Mouse (Mus musculus): ENCODE results near the gene Dnah6. TPM values are rescaled to one million over a fixed set of nuclear protein-coding genes. Genes with fewer than 3 reads are reported as not detected.
A peak's percentile ranks its signal among the peaks of the same experiment; 100 is the strongest.

The Dnah6 gene
- polyA plus RNA-seq, 1 experiment from 2014 or later, result 0.07 TPM

DNA sequence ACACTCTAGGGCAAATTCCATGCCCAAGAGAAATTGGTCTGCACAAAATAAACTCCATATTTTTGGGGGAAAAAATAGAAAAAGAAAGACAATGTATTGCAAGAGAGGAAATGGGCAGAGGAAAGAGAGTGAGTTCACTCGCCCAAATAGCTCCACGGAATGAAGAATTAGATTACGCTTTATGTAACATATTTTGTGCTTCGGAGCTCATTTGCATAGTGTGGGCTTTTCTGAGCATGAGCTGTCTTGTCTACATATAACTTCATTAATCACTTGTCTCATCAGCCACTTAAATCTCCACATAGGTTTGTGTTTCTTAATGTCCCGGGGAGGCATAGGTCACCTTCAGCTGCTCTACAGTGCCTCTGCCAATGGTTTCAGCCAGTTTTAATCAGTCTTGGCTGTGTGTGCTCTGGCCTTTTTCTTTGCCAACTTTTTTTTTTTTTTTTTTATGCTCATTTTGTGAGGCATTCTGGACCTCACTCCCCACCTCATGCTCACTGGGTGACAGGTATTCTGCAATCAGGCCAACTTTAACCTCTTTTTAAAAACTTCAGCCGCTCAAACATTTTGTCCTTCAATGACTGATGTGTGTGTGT is 12.9 kb upstream of the Dnah6 start:
- ATAC-seq (replicated peaks; ENCODE audit: low FRiP score, low TSS enrichment, low read depth), result no peak
- 88% methylated on average over 6 of the region's 6 CpGs for WGBS

DNA sequence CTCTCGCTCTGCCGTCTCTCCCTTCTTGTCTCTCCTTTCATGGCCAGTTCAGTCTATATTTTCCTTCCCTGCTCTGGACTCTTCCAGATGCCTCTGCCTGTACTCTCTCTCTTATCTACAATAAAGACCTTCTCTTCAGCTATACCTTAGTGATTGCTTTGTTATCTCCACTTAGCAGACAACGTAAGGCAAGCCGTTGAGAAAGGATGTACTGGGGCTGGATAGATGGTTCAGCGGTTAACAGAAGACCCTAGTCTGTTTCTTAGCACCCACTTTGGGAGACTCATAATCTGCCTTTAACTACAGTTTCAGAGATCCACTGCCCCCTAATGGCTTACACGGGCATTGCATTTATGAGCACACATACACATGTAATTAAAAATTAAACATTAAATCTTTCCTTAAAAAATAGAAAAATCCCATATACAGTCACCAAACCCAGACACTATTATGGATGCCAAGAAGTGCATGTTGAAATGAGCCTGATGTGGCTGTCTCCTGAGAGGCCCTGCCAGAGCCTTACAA is 11.8 kb upstream of the Dnah6 start:
- no peaks in the 10 kb centered on the region for H3K27me3 ChIP-seq (replicated peaks; ENCODE audit: control insufficient read depth, insufficient read depth, low read length)
- no peaks in the 10 kb centered on the region for H3K9me3 ChIP-seq (ENCODE audit: control insufficient read depth, low read length)
- H3K27ac ChIP-seq (ENCODE audit: low read depth), result no peak overlapping the region
- ATAC-seq (replicated peaks; ENCODE audit: low FRiP score, low TSS enrichment, low read depth) (no peak), DNase-seq (ENCODE audit: low spot score) (no peak)
- no peak overlapping the region for H3K4me3 ChIP-seq (ENCODE audit: low read depth, low read length)
- H3K4me1 ChIP-seq (replicated peaks; ENCODE audit: control insufficient read depth, insufficient read depth, low read length), result no peaks in the 10 kb centered on the region
- H3K36me3 ChIP-seq (ENCODE audit: control insufficient read depth, insufficient read depth, low read length), result no peaks in the 10 kb centered on the region
- no peak overlapping the region for H3K9ac ChIP-seq (ENCODE audit: low read length)
- WGBS, result 94% methylated on average over 6 of the region's 6 CpGs
- no peak overlapping the region for H3K4me2 ChIP-seq (ENCODE audit: low read length)

More for the DNA sequence above, 12.9 kb upstream of the Dnah6 start:
- no peaks in the 10 kb centered on the region for H3K36me3 ChIP-seq (ENCODE audit: control insufficient read depth, insufficient read depth, low read length)
- no peak overlapping the region for H3K27ac ChIP-seq (ENCODE audit: low read depth)
- H3K9me3 ChIP-seq (ENCODE audit: control insufficient read depth, low read length), result no peaks in the 10 kb centered on the region
- no peaks in the 10 kb centered on the region for H3K4me1 ChIP-seq (replicated peaks; ENCODE audit: control insufficient read depth, insufficient read depth, low read length)
- no peak overlapping the region for H3K9ac ChIP-seq (ENCODE audit: low read length)
- DNase-seq (ENCODE audit: low spot score), result no peak
- H3K4me2 ChIP-seq (ENCODE audit: low read length), result no peak overlapping the region
- no peak overlapping the region for H3K4me3 ChIP-seq (ENCODE audit: low read depth, low read length)
- H3K27me3 ChIP-seq (replicated peaks; ENCODE audit: control insufficient read depth, insufficient read depth, low read length), result no peaks in the 10 kb centered on the region

DNA sequence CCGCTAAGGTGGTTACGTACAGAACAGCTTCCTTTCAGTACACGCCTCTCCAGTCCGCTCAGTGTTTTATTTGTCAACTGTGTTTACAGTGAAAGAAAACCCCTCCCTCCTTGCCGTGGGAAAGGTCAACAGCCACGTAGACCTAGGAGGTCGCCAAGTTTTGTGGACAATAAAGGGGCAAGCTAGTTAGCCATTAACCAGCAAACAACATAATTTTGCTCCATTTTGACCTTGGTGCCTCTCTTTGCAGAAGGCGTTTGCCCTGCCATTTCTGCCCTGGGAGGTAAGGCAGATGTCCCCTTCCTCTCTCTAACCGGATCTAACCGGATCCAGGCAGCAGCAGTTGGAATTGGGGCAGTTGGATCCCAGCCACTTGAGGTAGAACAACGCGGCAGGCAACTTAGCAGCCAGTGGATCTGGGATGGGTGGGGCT is 10.7 kb upstream of the Dnah6 start:
- H3K9ac ChIP-seq (ENCODE audit: low read length), result no peak overlapping the region
- no peak overlapping the region for H3K4me3 ChIP-seq (ENCODE audit: low read depth, low read length)
- H3K27me3 ChIP-seq (replicated peaks; ENCODE audit: control insufficient read depth, insufficient read depth, low read length), result no peaks in the 10 kb centered on the region
- no peaks in the 10 kb centered on the region for H3K36me3 ChIP-seq (ENCODE audit: control insufficient read depth, insufficient read depth, low read length)
- WGBS, result 68% methylated on average over 12 of the region's 12 CpGs
- no peak for DNase-seq (ENCODE audit: low spot score)
- H3K4me1 ChIP-seq (replicated peaks; ENCODE audit: control insufficient read depth, insufficient read depth, low read length), result no peaks in the 10 kb centered on the region
- H3K9me3 ChIP-seq (ENCODE audit: control insufficient read depth, low read length), result no peaks in the 10 kb centered on the region
- no peak overlapping the region for H3K27ac ChIP-seq (ENCODE audit: low read depth)
- H3K4me2 ChIP-seq (ENCODE audit: low read length), result no peak overlapping the region
- peak; percentile 52 for ATAC-seq (replicated peaks; ENCODE audit: low FRiP score, low TSS enrichment, low read depth)

DNA sequence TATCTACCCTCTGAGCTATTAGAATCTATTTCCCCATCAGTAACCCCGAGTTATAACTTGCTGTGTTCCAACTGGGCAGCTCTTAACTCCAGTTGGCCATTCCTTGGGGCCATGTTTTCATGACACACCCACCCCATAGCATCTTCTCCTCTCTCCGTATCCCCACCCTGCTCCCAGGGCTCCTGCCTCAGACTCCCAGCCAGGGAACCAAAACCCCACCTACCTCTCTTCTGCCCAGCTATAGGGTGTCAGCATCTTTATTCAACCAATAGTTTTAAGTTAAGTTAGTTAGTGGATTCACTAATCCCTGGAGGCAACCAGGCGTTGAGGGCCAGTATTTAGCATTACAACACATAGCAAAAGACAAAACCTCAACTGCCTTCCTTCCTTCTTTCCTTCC is 7.4 kb upstream of the Dnah6 start:
- no peak overlapping the region for H3K9ac ChIP-seq (ENCODE audit: low read length)
- H3K4me3 ChIP-seq (ENCODE audit: low read depth, low read length), result no peak overlapping the region
- no peak for ATAC-seq (replicated peaks; ENCODE audit: low FRiP score, low TSS enrichment, low read depth)
- DNase-seq (ENCODE audit: low spot score), result no peak
- 71% methylated on average over 3 of the region's 3 CpGs for WGBS
- no peak overlapping the region for H3K4me2 ChIP-seq (ENCODE audit: low read length)
- no peak overlapping the region for H3K27ac ChIP-seq (ENCODE audit: low read depth)
- H3K27me3 ChIP-seq (replicated peaks; ENCODE audit: control insufficient read depth, insufficient read depth, low read length), result no peaks in the 10 kb centered on the region
- H3K36me3 ChIP-seq (ENCODE audit: control insufficient read depth, insufficient read depth, low read length), result no peaks in the 10 kb centered on the region
- no peaks in the 10 kb centered on the region for H3K9me3 ChIP-seq (ENCODE audit: control insufficient read depth, low read length)
- H3K4me1 ChIP-seq (replicated peaks; ENCODE audit: control insufficient read depth, insufficient read depth, low read length), result no peaks in the 10 kb centered on the region

DNA sequence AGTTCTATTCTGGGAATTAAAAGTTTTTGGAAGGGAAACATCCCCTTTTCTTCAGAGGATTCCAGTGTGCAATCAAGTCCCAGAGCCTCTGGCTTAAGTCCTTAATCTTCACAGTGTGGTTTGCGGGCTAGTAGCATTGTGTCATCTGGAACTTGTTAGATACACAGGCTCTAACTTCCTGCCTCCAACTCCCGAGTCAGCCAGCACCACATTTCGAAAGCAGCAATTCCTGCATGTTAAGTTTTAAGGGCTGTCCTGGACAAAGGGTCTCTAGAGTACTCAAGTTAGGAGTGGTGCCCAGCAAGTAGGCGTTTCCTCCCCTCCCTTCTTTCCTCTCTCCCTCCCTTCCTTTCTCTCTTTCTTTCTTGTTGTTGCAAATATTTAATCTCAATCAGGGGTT is 7.0 kb upstream of the Dnah6 start:
- ATAC-seq (replicated peaks; ENCODE audit: low FRiP score, low TSS enrichment, low read depth) (no peak), DNase-seq (ENCODE audit: low spot score) (no peak)
- no peak overlapping the region for H3K4me3 ChIP-seq (ENCODE audit: low read depth, low read length)
- no peak overlapping the region for H3K9ac ChIP-seq (ENCODE audit: low read length)
- H3K4me1 ChIP-seq (replicated peaks; ENCODE audit: control insufficient read depth, insufficient read depth, low read length), result no peaks in the 10 kb centered on the region
- no peaks in the 10 kb centered on the region for H3K9me3 ChIP-seq (ENCODE audit: control insufficient read depth, low read length)
- no peaks in the 10 kb centered on the region for H3K27me3 ChIP-seq (replicated peaks; ENCODE audit: control insufficient read depth, insufficient read depth, low read length)
- no peak overlapping the region for H3K27ac ChIP-seq (ENCODE audit: low read depth)
- H3K36me3 ChIP-seq (ENCODE audit: control insufficient read depth, insufficient read depth, low read length), result no peaks in the 10 kb centered on the region
- WGBS, result 46% methylated on average over 4 of the region's 4 CpGs
- H3K4me2 ChIP-seq (ENCODE audit: low read length), result no peak overlapping the region

DNA sequence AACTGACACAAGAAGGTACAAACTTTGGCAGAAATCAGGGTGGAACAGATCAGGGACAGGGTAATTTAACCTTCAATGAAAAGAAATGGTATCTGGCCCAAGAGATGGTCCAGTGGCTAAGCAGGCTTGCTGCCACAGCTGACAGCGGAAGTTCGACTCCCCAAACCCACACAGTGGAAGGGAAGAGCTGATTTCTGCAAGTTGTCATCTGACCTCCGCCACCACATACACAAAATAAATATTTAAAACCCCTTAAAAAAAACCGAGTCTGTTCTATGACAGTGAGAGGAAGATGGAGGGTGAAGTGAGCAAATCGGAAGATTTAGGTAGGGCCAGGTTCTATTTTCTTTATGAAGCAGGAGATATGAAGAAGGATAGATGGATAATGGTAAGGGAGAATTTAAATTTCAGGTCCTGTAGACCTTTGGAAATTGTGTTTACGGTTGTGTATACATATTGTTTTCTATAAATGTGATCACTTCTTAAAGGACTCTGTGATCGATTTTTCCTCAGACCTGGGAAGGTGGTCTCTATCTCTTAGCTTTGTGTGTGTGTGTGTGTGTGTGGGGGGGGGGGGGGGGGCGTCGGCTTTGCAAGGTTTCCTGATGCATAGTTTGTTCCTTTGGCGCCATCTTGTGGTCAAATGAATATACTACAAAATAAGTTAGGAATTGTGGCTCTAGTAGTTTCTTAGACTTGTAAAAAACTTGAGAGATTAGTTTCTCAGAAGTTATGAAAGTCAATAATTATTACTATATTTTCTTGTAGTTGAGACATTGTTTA is 6.1 kb upstream of the Dnah6 start:
- no peaks in the 10 kb centered on the region; the same call in 1 of the 2 replicates for H3K4me1 ChIP-seq (replicated peaks; ENCODE audit: control insufficient read depth, insufficient read depth, low read length)
- H3K9me3 ChIP-seq (ENCODE audit: control insufficient read depth, low read length), result no peaks in the 10 kb centered on the region
- no peaks in the 10 kb centered on the region for H3K36me3 ChIP-seq (ENCODE audit: control insufficient read depth, insufficient read depth, low read length)
- WGBS, result 32% methylated on average over 10 of the region's 10 CpGs
- DNase-seq (ENCODE audit: low spot score), result no peak
- no peak overlapping the region for H3K9ac ChIP-seq (ENCODE audit: low read length)
- H3K27me3 ChIP-seq (replicated peaks; ENCODE audit: control insufficient read depth, insufficient read depth, low read length), result no peaks in the 10 kb centered on the region
- no peak overlapping the region for H3K4me2 ChIP-seq (ENCODE audit: low read length)
- no peak overlapping the region for H3K4me3 ChIP-seq (ENCODE audit: low read depth, low read length)
- H3K27ac ChIP-seq (ENCODE audit: low read depth), result no peak overlapping the region
- no peak for ATAC-seq (replicated peaks; ENCODE audit: low FRiP score, low TSS enrichment, low read depth)

DNA sequence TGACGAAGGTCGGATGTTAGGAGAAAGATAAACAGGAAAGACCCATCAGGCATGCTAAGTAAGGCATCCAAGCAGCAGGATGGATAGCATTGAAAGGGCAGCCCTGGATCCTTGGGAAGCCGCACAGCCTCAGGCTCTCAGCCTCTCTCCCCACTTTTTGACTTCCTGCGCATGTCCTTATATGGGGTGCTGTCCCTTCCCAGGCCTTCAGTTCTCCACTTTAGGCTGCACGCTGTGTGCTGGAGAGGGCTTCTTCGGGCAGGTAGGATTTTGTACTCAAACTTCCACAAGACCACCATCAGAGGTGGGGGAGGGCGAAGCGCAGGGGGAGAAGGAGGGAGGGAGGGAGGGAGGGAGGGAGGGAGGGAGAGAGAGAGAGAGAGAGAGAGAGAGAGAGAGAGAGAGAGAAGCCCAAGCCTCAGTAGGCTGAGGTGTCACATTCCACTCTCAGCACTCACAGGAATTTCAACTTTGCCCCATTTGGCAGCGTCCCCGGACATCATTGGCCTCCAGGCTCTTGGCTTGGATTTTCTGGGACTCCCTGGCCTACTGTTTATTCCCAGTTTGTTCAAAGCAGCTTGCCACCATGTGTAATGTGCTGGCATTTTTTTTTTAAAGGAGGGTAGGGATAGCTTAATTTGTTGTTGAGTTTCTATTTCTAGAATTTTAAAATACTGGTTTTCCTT is 1.5 kb upstream of the Dnah6 start:
- peak overlapping the region; percentile 62; the same call in 1 of the 2 replicates for H3K27ac ChIP-seq (ENCODE audit: low read depth)
- H3K4me1 ChIP-seq (replicated peaks; ENCODE audit: control insufficient read depth, insufficient read depth, low read length), result peaks cover 2% of the 10 kb centered on the region; the same call in 1 of the 2 replicates
- no peak overlapping the region for H3K4me3 ChIP-seq (ENCODE audit: low read depth, low read length)
- no peaks in the 10 kb centered on the region for H3K27me3 ChIP-seq (replicated peaks; ENCODE audit: control insufficient read depth, insufficient read depth, low read length)
- peak; percentile 46; the same call in 1 of the 2 replicates for ATAC-seq (replicated peaks; ENCODE audit: low FRiP score, low TSS enrichment, low read depth)
- no peaks in the 10 kb centered on the region for H3K9me3 ChIP-seq (ENCODE audit: control insufficient read depth, low read length)
- H3K4me2 ChIP-seq (ENCODE audit: low read length), result peak overlapping the region; percentile 30
- no peak overlapping the region for H3K9ac ChIP-seq (ENCODE audit: low read length)
- no peaks in the 10 kb centered on the region for H3K36me3 ChIP-seq (ENCODE audit: control insufficient read depth, insufficient read depth, low read length)
- 6% methylated on average over 7 of the region's 10 CpGs for WGBS
- peak; percentile 81 for DNase-seq (ENCODE audit: low spot score)

DNA sequence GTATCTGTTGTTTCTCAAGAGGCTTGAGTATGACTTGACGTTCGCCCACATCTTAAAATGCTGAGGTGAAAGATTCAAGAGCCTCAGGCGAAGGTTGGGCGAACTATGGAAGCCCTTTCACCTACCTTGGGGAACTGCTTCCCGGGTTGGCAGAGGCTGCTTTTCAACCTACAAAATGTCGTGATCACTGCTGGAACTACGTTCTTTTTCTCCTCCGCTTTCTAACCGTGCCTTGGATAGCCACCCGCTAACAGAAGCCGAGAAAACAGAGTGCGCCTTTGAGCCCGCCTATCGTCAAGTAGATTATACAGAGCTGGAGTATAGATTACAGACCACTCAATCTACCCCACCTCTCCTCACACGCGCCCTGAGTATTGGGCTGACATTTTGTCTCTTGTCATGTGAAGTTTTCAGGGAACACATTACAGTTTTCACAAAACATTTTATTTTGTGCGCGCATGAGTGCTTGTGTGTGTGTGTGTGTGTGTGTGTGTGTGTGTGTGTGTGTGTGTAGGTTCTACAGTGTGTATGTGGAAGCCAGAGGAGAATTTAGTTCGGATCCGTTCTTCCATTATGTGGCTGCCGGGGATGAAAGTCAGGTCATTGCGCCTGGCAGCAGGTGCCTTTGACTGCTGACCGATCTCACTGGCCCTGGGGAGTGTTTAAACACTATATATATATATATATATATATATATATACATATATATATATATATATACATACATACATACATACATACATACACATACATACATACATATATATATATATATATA is 696 bp upstream of the Dnah6 start:
- DNase-seq (ENCODE audit: low spot score) (no peak), ATAC-seq (replicated peaks; ENCODE audit: low FRiP score, low TSS enrichment, low read depth) (peak; percentile 57; the same call in 1 of the 2 replicates)
- Histone ChIP-seq H3K4me2 (ENCODE audit: low read length) (peak overlapping the region; percentile 68), H3K27ac (ENCODE audit: low read depth) (peak overlapping the region; percentile 85), H3K9ac (ENCODE audit: low read length) (peak overlapping the region; percentile 40), H3K36me3 (ENCODE audit: control insufficient read depth, insufficient read depth, low read length) (no peaks in the 10 kb centered on the region), H3K9me3 (ENCODE audit: control insufficient read depth, low read length) (no peaks in the 10 kb centered on the region), H3K4me3 (ENCODE audit: low read depth, low read length) (peak overlapping the region; percentile 42), H3K27me3 (replicated peaks; ENCODE audit: control insufficient read depth, insufficient read depth, low read length) (no peaks in the 10 kb centered on the region), H3K4me1 (replicated peaks; ENCODE audit: control insufficient read depth, insufficient read depth, low read length) (peaks cover 2% of the 10 kb centered on the region; the same call in 1 of the 2 replicates)
- 25% methylated on average over 23 of the region's 23 CpGs for WGBS

Measured in intestine, embryonic 14.5 days (tissue).